Mouse (Mus musculus): ENCODE measurements at regions not wholly inside any gene's neighbourhood (a gene's known extent, or its start where the extent isn't known, plus 50 kb on each side); places are given as distances from the start of the nearest gene placed in this dataset.
"Not testable (repeated sequence)": the region's sequence is repeated elsewhere in the genome, so short reads cannot be mapped to it uniquely, and the experiment has no call there.

DNA sequence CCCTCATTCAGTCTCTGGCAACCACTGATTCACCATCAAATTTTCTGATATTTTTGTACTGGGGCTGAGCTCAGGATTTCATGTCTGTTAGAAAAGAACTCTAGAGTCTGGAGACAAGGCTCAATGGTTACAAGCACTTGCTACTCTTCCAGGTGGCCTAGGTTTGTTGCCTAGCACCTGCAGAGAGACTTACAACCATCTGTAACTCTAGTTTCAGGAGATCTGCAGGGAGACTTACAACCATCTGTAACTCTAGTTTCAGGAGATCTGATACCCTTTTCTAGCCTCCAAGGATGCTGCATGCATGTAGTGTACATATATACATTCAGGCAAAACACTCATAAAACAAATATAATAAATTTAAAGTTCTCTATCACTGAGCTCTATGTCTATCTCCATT, 166.1 kb downstream of the Akr1d1 start:
- no peak for DNase-seq

DNA sequence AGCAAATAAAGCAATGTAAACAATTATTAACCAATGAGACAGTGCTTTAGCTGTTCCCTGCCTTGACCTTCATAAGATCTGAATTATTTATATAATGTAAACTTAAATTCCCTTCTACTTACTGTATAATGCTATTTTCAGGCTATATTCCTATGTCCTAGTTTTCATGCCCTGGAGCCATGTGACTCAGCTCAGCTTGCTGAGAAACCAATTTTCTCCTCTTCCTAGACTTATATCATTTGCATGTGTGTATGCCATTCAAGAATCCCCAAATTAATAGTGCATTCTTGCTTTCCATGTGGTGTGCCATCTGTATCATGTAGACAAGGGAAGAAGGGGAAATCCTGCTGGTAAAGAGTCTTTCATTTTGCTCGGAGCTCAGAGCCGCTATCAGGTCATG, 166.7 kb upstream of the Trim24 start:
- no peak for DNase-seq

DNA sequence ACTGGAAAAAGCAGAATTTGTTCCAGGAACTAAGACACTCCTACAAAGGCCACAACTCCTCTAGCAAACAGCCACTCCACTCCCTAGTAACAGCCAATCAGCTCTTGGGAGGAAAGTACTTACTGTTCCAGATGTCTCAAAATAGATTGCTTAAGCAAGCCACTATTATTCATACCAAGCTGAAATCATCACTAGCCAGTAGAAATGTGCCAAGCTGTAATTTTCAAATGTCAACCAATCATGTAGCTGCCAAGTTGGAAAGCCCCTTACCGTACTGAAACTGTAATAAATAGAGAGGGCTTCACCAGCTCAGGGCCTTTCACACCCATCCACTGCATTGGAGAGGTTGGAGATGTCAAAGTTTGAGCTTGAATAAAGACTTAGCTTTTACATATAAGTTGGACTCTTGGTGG, 164.9 kb upstream of the Trim24 start:
- DNase-seq, result no peak

- DNase-seq, result not testable (repeated sequence)
These were observed 162.9 kb upstream of the Trim24 start for GRCm38 (mm10) chr6:37707671-37708070.

GRCm38 (mm10) chr6:37711766-37712165, 158.8 kb upstream of the Trim24 start:
- peak; percentile 20 for DNase-seq

GRCm38 (mm10) chr6:37713411-37713810, 157.2 kb upstream of the Trim24 start:
- peak; percentile 26 for DNase-seq

DNA sequence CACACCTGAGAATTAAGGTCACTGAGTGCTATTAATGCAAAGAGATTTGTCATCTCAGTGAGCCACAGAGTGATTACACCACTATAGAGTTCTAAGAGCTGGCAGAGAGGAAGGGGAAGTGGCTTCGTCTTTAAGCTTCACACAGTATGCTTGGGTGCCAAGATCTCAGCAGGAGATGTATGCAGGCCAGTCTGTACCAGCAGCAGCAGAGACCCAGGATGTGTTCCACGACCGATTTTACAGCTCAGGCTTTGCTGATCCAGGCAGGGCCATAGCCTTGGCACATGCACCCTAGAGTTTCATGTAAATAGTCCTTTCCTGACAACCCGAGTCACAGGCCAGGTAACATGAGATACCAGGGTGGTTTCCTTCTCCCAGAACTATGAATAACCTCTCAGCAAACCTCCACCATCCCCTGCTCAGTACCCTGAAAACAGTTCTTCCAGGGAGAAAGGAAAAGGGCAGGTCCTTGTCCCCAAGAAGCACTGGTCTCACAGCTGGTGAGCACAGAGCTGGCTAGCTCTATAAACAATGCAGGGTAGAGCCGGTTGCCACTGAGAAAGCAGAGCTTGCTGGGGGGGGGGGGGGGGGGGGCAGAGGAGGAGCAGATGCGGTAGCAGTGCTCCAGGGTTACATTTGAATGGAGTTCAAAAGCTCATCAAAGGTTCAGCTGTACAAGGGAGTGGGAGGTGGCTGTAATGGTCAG, 156.2 kb upstream of the Trim24 start:
- peak; percentile 75 for DNase-seq

DNA sequence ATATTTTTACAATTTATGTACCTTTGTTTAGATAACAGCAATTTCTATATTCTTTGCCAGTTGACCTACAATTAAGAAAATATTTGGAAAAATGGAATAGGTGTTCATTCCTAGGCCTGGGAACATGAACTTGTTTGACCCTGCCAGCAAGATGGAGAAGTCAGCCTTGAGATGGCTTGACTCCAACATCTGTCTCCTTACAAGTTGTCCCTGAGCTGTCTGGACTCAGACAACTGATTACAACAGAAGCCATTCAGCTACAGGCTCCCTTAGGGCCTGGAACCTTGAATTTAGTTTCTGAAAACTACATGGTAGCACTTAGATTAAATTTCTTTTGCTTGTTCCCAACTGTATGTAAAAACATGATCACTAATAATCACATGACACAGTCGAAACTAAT, 148.9 kb upstream of the Trim24 start:
- DNase-seq, result no peak

GRCm38 (mm10) chr6:37723337-37723736, 147.3 kb upstream of the Trim24 start:
- DNase-seq, result no peak

GRCm38 (mm10) chr6:37724240-37724639, 146.4 kb upstream of the Trim24 start:
- no peak for DNase-seq

DNA sequence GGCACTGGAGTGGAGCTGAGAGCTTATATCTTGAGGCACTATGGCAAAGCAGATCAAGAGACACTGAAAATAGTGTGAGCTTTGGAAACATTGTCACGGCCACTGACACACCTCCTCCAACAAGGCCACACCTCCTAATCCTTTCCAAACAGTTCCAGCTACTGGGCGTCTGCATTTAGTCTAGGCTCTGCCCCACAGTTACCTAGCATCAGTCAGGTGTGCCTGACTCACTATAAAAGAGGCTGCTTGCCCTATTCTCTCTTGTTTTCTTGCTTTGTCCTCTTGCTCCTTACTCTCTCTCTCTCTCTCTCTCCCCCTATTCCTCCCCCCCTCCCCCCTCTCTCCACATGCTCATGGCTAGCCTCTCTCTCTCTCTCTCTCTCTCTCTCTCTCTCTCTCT, 142.0 kb upstream of the Trim24 start:
- DNase-seq, result no peak

DNA sequence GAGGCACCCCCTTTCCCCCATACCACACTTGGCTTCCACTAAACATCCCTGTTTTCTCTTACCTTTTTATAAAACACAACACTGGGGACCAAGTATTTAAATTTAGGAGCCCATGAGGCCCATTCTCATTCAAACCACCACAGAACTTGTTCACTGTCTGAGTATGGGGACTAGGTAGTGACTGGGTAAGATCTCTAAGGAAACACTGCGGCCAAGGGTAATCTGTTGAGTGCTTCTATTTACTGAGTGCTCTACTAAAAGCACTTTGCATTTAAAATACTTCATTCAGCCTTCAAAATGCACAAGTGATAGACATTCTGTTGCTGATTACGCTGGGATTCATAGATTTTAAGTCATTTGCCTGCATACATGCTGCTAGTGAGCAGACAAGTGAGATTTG, 141.4 kb upstream of the Trim24 start:
- no peak for DNase-seq

- no peak for DNase-seq
These were observed 139.9 kb upstream of the Trim24 start for GRCm38 (mm10) chr6:37730500-37731239.

- peak; percentile 62 for DNase-seq
These were observed 138.2 kb upstream of the Trim24 start for GRCm38 (mm10) chr6:37732385-37732784.

DNA sequence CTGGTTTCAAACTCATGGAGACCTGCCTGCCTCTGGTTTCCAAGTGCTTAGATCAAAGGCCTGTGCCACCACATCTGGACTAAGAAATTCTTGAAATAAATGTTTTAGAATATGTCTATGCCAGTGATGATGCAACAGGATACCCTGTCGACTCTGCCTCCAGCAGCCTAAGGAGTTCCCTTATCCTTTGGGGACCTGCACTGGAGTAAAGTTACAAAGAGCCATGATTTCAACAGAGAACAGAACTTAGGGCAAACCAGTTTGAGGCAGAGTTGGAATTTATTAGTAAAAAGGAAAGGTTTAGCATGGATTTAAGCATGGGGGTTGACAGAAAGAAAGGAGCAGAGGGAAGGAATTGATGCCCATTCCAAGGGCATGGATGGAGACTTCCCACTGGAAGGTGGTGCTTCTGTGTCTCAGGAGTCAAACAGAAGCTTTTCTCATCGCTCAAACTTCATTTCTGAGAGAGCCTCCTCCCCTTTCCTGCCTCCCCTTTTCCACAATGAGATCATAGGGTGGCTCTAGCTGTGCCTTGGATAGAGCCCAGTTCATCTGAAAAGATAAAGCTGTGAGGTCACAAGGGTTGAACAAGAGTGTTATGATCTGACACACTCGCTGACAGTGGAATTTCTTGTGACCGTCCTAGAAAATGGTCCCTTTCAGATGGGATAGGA, 135.2 kb upstream of the Trim24 start:
- DNase-seq, result no peak

DNA sequence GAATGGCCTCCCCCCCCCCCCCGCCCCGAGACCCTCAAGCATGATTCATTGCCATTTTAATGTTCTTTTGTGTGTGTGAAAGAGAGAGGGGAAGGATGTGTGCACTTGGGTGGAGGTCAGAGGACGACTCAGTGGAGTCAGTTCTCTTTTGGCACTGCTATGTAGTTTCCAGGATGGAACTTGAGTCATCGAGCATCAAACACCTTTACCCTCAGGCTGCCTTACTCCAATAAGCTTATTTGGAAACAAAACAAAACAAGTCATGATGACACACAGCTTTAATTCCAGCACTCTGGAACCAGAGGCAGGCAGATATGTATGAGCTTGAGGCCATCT, 134.7 kb upstream of the Trim24 start:
- no peak for DNase-seq

DNA sequence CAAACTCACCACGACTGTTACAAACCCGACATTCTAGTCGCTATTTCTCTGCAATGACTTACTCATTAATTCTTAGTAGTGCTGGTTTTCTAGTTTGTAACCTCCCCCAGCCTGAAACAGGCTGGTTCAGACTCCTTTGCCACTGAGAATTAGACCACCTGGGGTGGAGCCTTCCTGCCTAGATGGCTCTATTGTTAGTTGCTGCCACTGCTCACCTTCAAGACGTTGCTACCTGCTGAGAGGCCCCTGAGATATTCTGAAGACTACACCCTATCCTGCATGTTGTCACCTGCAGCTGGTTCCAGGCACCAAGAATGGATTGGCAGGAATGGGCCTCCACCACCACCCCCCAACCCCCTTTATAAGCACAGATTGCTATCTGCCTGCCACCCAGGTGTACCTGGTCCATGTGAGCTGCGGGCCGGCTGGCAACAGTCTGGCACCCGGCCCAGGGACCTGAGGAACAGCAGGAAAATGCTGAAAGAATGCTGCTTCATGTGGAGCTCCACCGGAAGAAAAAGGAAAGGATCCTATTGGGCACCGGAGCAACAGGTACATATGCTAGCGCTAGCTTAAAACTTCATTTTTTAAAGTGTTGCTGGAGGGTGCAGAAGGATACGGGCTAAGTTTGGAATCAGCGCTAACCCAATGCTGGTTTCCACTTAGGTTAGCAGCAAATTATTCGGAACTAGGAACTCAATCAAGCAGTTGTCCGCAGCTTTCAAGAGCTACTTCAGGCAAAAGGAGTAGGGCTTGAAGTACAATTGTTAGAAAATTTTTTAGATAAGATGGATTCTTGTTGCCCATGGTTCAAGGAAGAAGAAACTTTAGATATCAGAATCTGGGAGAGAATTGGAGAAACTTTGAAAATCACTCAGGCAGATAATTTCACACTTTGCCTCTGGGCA, 129.4 kb upstream of the Trim24 start:
- no peak for DNase-seq

- peak; percentile 16 for DNase-seq
These were observed 128.7 kb upstream of the Trim24 start for GRCm38 (mm10) chr6:37741916-37742315.

GRCm38 (mm10) chr6:37744679-37745078, 125.9 kb upstream of the Trim24 start:
- DNase-seq, result peak; percentile 60

- no peak for DNase-seq
These were observed 125.1 kb upstream of the Trim24 start for GRCm38 (mm10) chr6:37745393-37746100.

GRCm38 (mm10) chr6:37747793-37748192, 122.8 kb upstream of the Trim24 start:
- not testable (repeated sequence) for DNase-seq

- no peak for DNase-seq
These were observed 122.2 kb upstream of the Trim24 start for GRCm38 (mm10) chr6:37748296-37748980.
